Mouse (Mus musculus) hindbrain, embryonic 13.5 days (tissue): ENCODE results near the gene Tinagl1. TPM values are rescaled to one million over a fixed set of nuclear protein-coding genes. Genes with fewer than 3 reads are reported as not detected.
A peak's percentile ranks its signal among the peaks of the same experiment; 100 is the strongest.

Source experiments
- ATAC-seq: fragments of 200-750 bp; cut with Nextera tagmentation; 2 replicates; pipeline ENCODE4 v1.8.0; 2017; ENCODE audit warnings: moderate TSS enrichment; ENCODE audit not compliant: low FRiP score
- H3K27ac ChIP-seq: fragments of 300-500 bp; sonication (generic); 2 replicates; pipeline ENCODE4 v1.5.1; 2015; ENCODE audit warnings: inconsistent platforms, mild to moderate bottlenecking, moderate library complexity
- H3K27me3 ChIP-seq: fragments of 300-500 bp; sonication (generic); 2 replicates; pipeline ENCODE4 v1.6.1; 2015; ENCODE audit warnings: mild to moderate bottlenecking, inconsistent platforms
- H3K36me3 ChIP-seq: fragments of 300-500 bp; sonication (generic); 2 replicates; pipeline ENCODE4 v1.6.1; 2015; ENCODE audit warnings: mild to moderate bottlenecking, inconsistent platforms
- H3K4me1 ChIP-seq: fragments of 300-500 bp; sonication (generic); replicated peaks from 2 replicates; pipeline ENCODE4 v1.6.1; 2015; ENCODE audit warnings: inconsistent platforms
- H3K4me2 ChIP-seq: fragments of 300-500 bp; sonication (generic); 2 replicates; pipeline ENCODE4 v1.6.1; 2015; ENCODE audit warnings: inconsistent platforms, mild to moderate bottlenecking, moderate library complexity
- H3K4me3 ChIP-seq: fragments of 300-500 bp; sonication (generic); 2 replicates; pipeline ENCODE4 v1.5.1; 2015; ENCODE audit warnings: mild to moderate bottlenecking, inconsistent platforms
- H3K9ac ChIP-seq: fragments of 300-500 bp; sonication (generic); 2 replicates; pipeline ENCODE4 v1.6.1; 2015; ENCODE audit warnings: mild to moderate bottlenecking, inconsistent platforms
- H3K9me3 ChIP-seq: fragments of 300-500 bp; sonication (generic); 2 replicates; pipeline ENCODE4 v1.6.1; 2016; ENCODE audit warnings: inconsistent platforms
- WGBS: fragments of 180-500 bp; shearing (Covaris S2); methylation state at CpG from one replicate; pipeline ENCODE4 v1.1.7; 2015; 5-methylcytosine and 5-hydroxymethylcytosine counted together
- polyA plus RNA-seq: library from polyadenylated mRNA; unstranded; fragments of >200 nt; fragmentation: Nextera tagmentation; extraction: Ambion mirVana; gene quantifications from 2 replicates; pipeline ENCODE4 v1.2.1, GENCODE M21; 2015

Gene Tinagl1
- polyA plus RNA-seq: 7.5 and 7.6 TPM in 2 replicates

DNA sequence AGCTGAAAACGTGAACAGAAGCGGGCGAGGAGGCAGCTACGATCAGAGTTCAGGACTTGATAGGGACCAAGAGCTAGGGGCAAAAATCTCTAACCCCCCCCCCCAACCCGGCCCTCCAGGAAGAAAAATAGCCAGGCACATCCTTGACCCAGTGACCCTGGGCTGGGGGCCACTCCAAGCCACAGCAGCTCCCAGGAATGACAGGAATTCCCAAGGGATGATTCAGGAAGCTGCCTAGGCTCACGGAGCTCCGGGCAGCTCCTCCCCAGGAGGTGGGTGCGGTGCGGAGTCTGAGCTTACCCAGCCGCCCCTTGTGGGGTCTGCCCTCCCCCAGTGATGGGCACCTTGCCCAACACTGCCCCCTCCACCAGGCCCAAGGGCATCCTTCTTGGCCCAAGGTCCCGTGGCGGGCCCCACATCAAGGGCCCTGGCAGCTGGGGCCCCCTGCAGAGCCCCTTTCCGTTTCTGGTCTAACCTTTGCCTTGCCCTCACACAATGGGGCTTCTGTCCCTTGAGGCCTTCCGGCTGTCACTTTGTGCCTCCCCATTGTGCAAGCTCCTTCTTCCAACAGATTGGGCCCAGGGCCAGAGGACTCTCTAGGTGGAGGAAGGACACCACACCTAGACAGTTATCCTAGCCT is at the start of gene Tinagl1:
TSS of gene Tinagl1 (minus strand) at position 51 of the 640 bp plus-strand sequence.
- peaks cover 44% of the 10 kb centered on the region for H3K27me3 ChIP-seq
- H3K4me2 ChIP-seq: peak within 1 kb of the TSS; percentile 42
- no peak for ATAC-seq
- H3K36me3 ChIP-seq: no peaks in the 10 kb centered on the region
- no peak within 1 kb of the TSS for H3K27ac ChIP-seq
- peaks cover 19% of the 10 kb centered on the region for H3K4me1 ChIP-seq
- under 1% methylated on average over 14 of the region's 14 CpGs for WGBS
- H3K9ac ChIP-seq: peak within 1 kb of the TSS; percentile 24; the same call in 1 of the 2 replicates
- H3K4me3 ChIP-seq: no peak within 1 kb of the TSS
- no peaks in the 10 kb centered on the region for H3K9me3 ChIP-seq

DNA sequence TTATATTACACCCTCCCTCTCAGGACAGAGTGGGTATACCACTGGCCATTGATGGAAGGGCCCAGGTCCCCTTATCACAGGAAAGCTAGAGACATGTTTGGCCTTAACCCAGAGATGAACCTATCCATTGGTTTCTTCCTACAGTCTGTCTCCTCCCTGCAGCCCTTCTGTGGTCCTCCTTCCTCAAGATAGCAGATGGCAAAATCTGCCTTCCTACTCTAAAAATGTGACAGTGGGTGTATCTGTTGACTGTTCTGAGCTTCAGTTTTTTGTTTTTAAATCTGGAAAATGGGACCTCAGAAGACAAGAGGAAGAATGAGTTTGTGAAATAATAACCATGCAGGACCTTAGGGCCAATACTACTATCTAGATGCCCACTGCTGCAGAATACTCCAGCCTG is 49.1 kb upstream of the Tinagl1 start:
- Histone ChIP-seq H3K9me3 (no peaks in the 10 kb centered on the region), H3K27ac (no peak overlapping the region)
- no peak for ATAC-seq

DNA sequence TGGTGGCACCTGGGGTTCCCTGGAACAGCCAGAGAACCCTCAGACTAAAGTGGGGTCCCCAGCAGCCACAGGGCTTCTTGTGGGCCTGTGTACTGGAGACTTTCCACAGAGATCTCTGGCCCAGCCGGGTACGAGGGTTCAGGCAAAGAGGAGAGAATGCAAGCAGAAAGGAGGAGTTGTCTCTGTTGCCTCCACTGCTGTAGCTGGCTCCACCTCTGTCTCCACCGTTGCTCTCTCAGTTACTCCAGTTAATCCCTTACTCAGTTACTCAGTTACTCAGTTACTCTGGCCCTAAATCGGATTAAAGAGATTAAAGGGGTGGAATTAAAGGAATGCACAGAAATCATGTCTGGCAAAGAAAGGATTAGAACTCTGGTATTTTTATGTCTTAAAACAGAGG is 47.3 kb upstream of the Tinagl1 start, which contains the start of gene Gm853:
TSS of gene Gm853 (minus strand) at position 223 of the 400 bp plus-strand sequence.
- Histone ChIP-seq H3K27me3 (no peaks in the 10 kb centered on the region), H3K9ac (no peak within 1 kb of the TSS), H3K27ac (no peak within 1 kb of the TSS), H3K4me1 (no peaks in the 10 kb centered on the region), H3K4me2 (no peak within 1 kb of the TSS), H3K4me3 (no peak within 1 kb of the TSS), H3K9me3 (no peaks in the 10 kb centered on the region), H3K36me3 (no peaks in the 10 kb centered on the region)
- 74% methylated on average over 4 of the region's 4 CpGs for WGBS
- no peak for ATAC-seq

More for the DNA sequence above, 49.1 kb upstream of the Tinagl1 start:
- Histone ChIP-seq H3K9ac (no peak overlapping the region), H3K36me3 (no peaks in the 10 kb centered on the region), H3K4me1 (no peaks in the 10 kb centered on the region), H3K27me3 (no peaks in the 10 kb centered on the region), H3K4me3 (no peak overlapping the region), H3K4me2 (no peak overlapping the region)

DNA sequence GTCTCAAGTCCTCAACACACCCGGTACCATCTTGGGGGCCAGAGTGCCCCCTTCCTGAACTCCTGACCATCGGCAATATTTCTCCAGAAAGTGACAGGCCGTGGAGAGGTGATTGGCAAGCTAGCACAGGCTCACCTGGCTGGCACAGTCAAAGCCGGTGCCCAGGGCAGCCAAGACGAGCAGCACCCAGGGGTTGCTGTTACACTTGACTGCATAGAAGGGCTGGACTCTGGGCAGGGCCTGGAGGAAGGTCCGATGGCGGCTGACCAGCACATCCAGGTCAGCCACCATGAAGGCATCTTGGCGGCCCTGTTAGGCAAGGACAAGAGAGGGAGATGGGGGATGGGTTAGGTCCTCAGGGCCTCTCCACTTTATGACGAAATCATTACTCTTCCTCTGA is 45.3 kb upstream of the Tinagl1 start:
- Histone ChIP-seq H3K27ac (no peak overlapping the region), H3K9ac (no peak overlapping the region), H3K9me3 (no peaks in the 10 kb centered on the region), H3K36me3 (no peaks in the 10 kb centered on the region), H3K4me2 (no peak overlapping the region), H3K4me1 (no peaks in the 10 kb centered on the region), H3K4me3 (no peak overlapping the region), H3K27me3 (no peaks in the 10 kb centered on the region)
- ATAC-seq: no peak
- WGBS: 80% methylated on average over 9 of the region's 9 CpGs

DNA sequence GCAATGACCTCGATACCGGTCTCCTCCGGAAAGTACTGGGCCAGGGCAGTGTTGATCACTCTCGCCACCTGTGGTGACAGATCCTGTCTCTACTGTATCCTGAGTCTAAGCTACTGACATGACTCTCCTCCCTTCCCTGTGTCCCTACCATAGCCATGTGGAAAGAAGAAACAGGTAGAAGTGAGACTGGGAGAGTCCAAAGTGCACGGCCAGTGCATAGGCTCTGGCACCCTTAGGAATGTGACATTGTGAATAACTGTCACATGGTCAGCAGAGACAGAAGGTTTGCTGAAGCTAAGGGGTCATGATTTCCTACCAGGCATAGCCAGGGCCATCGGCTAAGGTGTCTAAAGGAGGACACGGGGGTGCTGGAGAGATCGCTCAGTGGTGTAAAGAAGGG is 40.5 kb upstream of the Tinagl1 start:
- Histone ChIP-seq H3K4me3 (no peak overlapping the region), H3K4me2 (no peak overlapping the region), H3K9me3 (no peaks in the 10 kb centered on the region), H3K36me3 (no peaks in the 10 kb centered on the region), H3K27ac (no peak overlapping the region), H3K9ac (no peak overlapping the region), H3K27me3 (no peaks in the 10 kb centered on the region), H3K4me1 (no peaks in the 10 kb centered on the region)
- 91% methylated on average over 8 of the region's 8 CpGs for WGBS
- no peak for ATAC-seq

DNA sequence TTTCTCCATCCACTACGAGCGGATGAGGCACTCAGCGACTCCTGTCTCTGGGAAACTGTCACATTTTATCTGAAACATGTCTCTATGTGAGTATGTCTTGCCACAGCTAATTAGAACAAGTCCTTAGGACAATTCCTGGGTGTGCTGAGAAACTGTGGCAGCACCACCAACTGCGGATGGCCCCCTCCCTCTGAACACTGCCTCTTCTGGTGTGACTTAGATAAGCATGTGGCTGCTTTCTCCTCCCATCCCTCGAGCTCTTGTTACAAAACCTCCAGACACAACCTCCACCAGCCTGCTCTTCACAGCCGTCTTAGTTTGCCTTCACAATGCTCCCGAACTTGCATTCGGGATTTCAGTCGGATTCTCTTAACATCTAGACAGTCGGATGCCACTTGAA is 38.9 kb upstream of the Tinagl1 start:
- WGBS: 81% methylated on average over 10 of the region's 10 CpGs
- H3K9ac ChIP-seq: no peak overlapping the region
- H3K27ac ChIP-seq: no peak overlapping the region
- H3K4me3 ChIP-seq: no peak overlapping the region
- no peaks in the 10 kb centered on the region for H3K9me3 ChIP-seq
- H3K36me3 ChIP-seq: no peaks in the 10 kb centered on the region
- no peak overlapping the region for H3K4me2 ChIP-seq
- no peaks in the 10 kb centered on the region for H3K4me1 ChIP-seq
- ATAC-seq: no peak
- no peaks in the 10 kb centered on the region for H3K27me3 ChIP-seq

DNA sequence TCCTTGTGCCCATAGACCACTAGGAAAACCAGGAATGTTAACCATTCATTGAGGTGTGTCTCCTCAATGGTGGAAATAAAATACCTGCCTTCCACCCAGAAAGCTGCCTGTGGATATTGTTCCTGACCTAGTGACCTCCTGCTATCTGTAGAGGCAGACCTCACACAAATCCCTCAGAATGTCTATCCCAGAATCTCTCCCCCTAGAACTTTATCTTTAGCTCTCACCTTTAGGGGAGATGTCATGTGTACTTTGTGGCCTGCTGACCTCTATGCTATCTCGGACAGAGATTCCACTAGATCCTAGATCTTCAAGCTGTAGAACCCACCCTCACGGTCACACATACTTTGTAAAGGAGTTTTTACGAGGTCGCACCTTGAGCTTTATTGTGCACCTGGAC is 38.3 kb upstream of the Tinagl1 start:
- 91% methylated on average over 4 of the region's 4 CpGs for WGBS
- Histone ChIP-seq H3K36me3 (no peaks in the 10 kb centered on the region), H3K4me2 (no peak overlapping the region), H3K9ac (no peak overlapping the region), H3K9me3 (no peaks in the 10 kb centered on the region), H3K27me3 (no peaks in the 10 kb centered on the region), H3K4me1 (no peaks in the 10 kb centered on the region), H3K4me3 (no peak overlapping the region), H3K27ac (no peak overlapping the region)
- no peak for ATAC-seq

DNA sequence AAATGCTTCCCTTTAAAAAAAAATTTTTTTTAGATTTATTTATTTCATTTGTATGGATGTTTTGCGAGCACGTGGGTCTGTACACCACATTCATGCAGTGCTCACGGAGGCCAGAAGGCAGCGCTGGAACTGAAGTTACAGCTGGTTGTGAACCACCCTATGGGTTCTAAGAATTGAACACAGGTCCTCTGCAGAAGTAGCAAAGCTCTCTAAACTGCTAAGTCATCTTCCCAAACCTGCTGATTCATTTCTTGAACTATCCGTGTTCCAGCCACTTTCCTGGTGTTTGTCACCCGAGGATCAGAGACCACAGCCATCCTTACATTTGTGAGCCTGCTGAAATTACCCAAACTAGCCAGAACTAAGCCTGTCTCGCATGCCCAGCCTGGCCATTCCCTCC is 37.5 kb upstream of the Tinagl1 start:
- no peak for ATAC-seq
- Histone ChIP-seq H3K27ac (no peak overlapping the region), H3K4me3 (no peak overlapping the region), H3K27me3 (no peaks in the 10 kb centered on the region), H3K9me3 (no peaks in the 10 kb centered on the region), H3K4me2 (no peak overlapping the region), H3K36me3 (no peaks in the 10 kb centered on the region), H3K9ac (no peak overlapping the region), H3K4me1 (no peaks in the 10 kb centered on the region)
- 75% methylated on average over 7 of the region's 7 CpGs for WGBS

DNA sequence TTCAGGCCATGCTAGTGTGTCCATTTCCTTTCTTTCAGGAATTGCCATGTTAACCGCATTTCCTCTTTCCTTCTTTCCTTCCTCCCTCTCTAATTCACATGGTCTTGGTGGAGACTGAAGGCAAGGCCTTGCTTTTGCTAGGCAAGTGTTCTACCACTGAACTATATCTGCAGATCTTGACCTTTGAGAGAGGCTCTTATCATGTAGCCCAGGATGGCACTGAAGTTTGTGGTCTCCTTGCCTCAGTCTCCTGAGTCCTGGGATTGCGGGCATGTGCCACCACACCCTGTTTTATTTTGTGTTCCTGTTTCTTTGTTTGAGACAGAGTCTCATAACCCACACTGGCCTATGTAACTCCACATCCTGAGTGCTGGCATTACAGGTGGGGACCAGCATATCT is 36.9 kb upstream of the Tinagl1 start:
- Histone ChIP-seq H3K27ac (no peak overlapping the region), H3K4me1 (no peaks in the 10 kb centered on the region), H3K4me3 (no peak overlapping the region), H3K9me3 (no peaks in the 10 kb centered on the region), H3K27me3 (no peaks in the 10 kb centered on the region), H3K9ac (no peak overlapping the region), H3K4me2 (no peak overlapping the region), H3K36me3 (no peaks in the 10 kb centered on the region)
- WGBS: 97% methylated on average over 2 of the region's 2 CpGs
- ATAC-seq: no peak

DNA sequence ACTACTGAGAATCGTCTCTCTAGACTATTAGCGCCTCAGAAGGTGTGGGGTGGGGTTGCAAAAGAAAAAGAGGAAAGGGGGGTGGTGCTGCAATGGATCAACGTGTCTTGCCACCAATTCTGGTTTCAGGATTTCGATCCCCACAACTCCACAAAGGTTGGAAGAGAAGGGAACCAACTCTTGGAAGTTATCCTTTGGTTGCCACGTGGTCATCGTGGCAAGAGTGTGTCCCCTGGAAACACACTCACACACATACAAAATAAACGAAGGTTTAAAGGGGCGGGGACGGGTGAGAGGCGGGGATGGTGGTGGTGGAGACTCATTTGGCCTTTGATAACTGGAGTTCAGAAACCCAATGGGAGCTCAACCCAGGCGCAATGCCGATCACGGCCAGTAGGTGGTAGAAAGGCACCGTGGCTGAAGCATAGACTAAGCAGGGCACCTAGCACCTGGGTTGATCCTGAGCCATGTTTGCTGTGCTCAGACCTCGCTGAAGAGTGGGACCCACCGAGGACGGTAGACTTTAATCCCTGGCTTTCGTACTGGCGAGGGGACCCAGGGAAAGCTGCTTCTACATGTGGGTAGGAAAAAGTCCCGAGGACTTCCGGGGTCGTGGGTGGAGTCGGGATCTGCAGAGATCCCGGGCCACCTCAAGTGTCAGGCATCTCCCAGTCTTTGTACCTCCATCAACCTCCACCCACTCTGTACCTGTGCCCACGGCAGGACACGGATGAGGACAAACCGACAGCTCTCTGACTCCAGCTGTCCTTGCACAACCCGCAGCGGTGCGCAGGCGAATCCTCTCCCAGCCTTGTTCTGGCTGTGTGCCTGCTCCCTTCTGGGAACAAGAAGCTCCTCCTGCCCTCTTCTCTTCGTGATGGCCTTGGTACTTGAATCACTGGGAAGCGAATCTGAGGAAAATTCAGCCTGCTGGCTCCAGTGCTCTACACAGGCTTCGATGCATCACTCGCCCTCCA is 24.1 kb upstream of the Tinagl1 start:
- Histone ChIP-seq H3K27me3 (peaks cover 16% of the 10 kb centered on the region), H3K4me1 (peaks cover 6% of the 10 kb centered on the region), H3K27ac (no peak overlapping the region), H3K9me3 (no peaks in the 10 kb centered on the region), H3K9ac (peak overlapping the region; percentile 71), H3K4me2 (peak overlapping the region; percentile 62), H3K4me3 (peak overlapping the region; percentile 38), H3K36me3 (no peaks in the 10 kb centered on the region)
- ATAC-seq: peak; percentile 75
- 18% methylated on average over 35 of the region's 35 CpGs for WGBS

DNA sequence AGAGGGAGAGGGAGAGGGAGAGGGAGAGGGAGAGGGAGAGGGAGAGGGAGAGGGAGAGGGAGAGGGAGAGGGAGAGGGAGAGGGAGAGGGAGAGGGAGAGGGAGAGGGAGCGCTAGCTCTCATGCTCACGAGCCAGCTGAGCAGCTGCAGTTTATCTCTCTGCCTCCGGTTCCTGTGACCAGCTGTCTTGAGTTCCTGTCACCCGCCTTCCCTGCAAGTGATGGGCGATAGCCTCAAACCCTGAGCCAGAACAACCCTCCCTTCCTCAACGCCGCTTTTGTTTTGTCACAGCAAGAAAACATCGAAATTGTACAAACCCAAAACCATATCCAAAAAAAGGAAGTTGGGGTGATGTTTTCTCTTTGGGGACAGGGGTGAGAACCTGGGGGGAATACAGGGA is 21.6 kb upstream of the Tinagl1 start:
- H3K36me3 ChIP-seq: no peaks in the 10 kb centered on the region
- no peak overlapping the region for H3K4me2 ChIP-seq
- H3K27me3 ChIP-seq: peaks cover 16% of the 10 kb centered on the region
- H3K4me1 ChIP-seq: peaks cover 6% of the 10 kb centered on the region
- no peak overlapping the region for H3K9ac ChIP-seq
- H3K4me3 ChIP-seq: no peak overlapping the region
- H3K9me3 ChIP-seq: no peaks in the 10 kb centered on the region
- WGBS: 79% methylated on average over 8 of the region's 8 CpGs
- no peak for ATAC-seq
- no peak overlapping the region for H3K27ac ChIP-seq

DNA sequence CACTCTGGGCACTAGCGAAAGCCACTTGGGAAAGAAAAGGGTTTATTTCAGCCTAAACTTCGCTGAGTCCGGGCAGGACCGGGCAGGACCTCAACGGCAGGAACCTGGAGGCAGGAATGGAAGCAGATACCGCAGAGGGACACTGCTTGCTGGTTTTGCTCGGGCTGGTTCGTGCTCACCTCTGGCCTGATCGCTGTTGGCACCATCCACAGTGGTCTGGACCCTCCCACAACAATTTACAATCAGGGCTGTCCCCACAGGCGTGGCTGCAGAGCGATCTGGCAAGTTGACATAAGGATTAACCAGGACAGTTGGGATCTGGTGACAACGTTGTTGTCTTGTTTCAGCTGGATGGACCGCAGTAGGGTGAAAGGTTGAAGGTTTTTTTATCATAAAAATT is 21.0 kb upstream of the Tinagl1 start:
- no peak for ATAC-seq
- H3K27me3 ChIP-seq: peaks cover 20% of the 10 kb centered on the region
- no peak overlapping the region for H3K4me2 ChIP-seq
- no peaks in the 10 kb centered on the region for H3K9me3 ChIP-seq
- 74% methylated on average over 13 of the region's 13 CpGs for WGBS
- no peak overlapping the region for H3K9ac ChIP-seq
- H3K4me3 ChIP-seq: no peak overlapping the region
- no peak overlapping the region for H3K27ac ChIP-seq
- H3K4me1 ChIP-seq: peaks cover 6% of the 10 kb centered on the region
- no peaks in the 10 kb centered on the region for H3K36me3 ChIP-seq
